Mouse (Mus musculus): ENCODE results near the gene Pard3.

Gene Pard3

DNA sequence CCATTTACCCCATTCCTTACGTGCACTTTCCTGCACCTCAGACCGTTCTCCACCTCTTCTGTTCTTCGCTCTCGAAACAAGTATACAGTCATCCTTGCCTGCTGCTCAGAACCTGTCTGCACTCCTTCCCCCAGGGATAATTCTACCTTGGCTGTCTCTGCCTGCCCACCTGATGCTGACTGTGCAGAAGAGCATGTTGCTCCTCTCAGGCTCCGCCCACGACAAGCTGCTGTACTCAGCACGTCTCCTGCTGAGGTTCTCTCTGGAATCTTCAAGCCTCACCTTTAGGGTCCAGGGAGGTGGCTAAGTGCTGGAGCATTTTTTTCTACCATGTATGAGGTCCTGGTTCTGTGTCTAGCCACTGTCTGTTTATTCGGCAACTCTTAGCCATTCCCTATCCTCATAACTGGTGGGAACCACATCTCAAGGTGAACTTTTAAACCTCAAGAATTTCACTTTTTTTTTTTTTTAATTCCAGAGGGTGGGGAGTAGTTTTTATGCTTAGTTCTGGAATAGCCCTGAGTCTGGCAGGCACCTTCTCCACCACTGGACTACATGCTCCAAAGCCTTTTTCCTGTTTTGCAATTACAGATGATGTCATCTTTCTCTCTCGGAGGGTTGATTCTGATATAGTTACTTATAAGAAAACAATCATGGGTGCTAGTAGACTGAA is 376.6 kb downstream of the Pard3 start:
- no peak for DNase-seq

DNA sequence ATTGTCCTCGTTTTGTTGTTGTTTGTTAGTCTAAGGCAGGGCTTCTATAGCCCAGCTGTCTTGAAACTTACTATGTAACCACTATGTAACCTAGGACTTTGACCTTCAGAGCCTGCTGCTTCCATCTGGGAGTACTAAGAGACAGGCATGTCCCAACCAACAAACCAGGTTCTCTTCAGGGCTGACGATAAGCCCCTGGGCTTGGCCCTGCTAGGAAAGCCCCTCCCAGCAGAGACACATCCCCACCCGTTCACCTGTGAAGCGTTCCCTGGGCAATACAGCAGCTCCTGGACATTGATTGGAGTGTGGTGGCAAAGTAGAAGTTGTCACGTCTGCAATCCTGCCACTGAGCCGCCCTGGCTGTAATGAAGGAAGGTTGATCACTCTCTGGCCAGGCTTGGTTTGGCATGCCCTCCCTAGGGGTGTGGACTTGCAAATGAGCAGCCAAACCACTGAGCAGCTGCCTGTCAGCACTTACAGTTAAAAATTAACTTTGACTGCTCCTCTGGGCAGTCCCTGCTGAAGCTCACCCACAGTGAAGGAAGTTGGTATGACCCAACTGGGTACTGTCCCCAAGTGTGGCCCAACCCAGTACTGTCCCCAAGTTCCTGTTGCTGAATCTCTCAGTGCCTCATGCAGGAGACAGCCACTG is 377.3 kb downstream of the Pard3 start:
- DNase-seq, result peak; percentile 46

DNA sequence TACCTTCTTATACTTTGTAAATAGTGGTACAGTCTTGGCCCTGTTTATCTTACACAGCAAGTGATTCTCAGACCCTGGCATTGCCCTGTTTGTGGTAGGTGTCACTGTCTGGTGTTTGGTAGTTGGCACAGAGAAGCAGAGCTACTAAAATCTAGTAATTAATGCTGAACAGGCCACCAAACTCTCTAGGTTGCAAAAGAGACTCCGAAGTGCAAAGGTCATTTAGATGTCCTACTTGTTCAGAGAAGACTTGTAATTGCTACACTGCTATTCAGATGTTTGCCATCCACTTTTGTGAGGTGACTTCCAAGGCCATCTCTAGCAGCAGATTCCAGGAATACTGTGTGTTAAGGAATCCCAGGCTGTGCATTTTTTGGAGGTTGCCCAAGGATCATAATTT is 383.7 kb downstream of the Pard3 start:
- DNase-seq, result no peak

DNA sequence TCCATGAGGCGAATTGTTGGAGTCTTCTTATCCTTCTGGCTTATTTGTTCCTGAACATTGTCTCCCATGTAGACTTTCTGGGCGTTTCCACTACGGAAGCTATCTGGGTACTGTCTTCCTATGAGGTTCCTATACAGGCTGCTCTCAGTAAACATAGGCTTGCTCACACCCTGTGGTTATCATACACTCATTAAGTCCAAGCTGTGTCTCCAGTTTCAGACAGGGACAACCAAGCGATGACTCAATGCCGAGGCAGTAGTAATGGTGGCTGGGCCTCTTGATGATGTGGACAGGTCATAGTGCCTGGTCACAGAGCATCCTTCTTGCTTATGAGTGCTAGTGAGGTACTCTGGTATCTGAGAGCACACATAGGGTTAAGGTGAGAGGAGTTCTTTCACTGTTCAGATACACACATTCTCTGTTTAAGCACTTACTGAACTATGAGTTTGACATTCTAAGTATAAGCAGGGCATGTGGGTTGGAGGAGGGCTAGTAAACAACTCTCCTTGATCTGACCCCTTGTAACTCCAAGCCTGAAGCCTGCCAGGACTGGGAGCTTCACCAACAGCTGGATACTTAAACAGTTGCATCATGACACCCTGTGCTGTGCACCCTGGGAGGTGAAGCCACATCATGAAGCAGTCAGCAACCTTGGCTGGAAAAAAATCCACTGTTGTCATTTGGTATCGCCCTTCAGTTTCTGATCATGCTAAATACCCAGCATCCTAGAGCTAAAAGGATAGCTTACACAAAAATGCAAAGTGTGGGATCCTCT is 385.6 kb downstream of the Pard3 start:
- DNase-seq, result no peak

DNA sequence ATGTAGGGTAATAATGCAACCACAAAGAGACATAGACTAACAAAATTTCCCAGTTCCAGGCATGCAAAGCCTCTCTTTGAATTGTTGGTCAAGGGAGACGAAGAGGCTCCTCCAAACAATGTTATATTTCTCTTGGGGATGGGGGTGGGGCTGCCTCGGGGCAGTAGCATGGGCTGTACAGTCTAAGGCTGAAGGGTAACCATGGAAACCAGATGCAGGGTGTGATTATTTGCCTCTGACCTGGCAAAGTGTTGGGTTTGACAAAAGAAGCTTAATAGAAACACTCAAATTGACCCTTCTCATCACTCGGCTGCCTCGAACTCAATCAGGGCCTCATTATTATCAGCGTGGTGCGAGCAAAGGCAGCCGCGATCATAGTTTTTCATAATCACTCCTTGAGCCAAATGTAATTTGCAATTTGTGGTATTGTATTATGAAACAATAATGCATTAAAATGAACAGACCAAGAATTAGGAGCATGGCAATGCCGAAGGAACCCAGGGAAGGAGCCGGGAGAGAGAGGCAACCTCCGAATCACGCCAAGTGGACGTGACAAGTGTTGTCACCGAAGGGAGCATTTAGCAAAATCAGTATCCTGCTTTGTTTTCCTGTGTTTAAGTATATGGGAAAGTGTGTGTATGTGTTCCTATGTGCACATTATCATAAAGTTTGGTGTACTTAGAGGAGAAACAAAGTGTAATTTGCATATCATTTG is 387.4 kb downstream of the Pard3 start:
- DNase-seq, result no peak

DNA sequence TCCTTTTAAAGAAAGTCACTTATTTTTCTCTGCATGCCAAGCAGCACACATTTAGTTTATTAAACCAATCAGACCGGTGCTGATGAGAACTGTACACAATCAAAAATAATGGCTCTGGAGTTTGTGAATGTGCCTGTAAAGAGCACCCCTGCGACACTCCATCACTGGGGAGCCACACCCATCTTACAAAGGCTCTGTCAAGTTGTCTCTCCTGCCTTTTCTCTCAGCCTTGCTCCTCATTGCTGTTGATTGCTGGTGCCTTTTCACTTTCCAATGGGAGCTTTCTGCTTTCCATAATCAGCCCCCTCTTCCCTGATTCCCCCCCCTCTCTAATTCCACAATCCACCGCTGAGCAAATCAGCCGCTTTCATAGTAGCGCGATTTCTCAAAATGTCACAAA is 388.7 kb downstream of the Pard3 start:
- DNase-seq, result no peak

DNA sequence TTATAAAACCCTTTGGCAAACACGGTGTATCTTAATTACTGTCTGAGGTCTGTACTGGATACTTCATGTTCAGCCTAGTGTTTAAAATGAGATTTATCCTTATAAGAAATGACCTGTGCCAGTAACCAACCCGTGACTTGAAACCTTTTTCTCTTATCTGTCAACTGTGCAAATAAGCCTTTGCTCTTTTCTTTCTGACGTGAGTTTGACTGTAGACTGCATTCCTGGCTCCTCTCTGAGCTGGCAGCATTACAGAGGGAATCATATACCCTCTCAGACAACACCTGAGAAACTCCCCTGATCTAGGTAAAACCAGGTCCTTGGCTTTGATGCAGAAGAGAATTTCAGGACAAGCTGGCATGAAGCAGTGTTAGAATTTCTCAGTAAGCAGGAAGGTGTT is 394.2 kb downstream of the Pard3 start:
- no peak for DNase-seq

DNA sequence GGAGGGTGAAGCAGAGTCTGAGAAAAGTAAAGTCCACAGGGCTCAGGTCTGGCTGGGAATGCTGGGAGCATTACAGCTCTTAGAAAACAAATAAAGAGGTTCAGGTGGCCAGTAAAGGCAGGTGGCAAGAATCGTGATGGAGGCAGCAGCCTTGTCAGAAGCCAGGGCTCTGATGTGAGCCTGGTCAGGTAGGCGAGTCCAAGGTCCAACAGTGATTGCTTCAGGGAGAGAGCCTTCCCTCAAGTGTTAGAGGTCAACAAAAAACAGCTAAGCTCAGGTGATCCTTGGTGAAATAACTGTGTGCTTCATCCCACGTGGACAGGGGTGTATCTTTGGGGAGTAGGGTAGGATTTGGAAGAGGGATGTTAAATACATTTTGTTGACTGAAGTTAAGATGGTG is 397.5 kb downstream of the Pard3 start:
- DNase-seq, result no peak

DNA sequence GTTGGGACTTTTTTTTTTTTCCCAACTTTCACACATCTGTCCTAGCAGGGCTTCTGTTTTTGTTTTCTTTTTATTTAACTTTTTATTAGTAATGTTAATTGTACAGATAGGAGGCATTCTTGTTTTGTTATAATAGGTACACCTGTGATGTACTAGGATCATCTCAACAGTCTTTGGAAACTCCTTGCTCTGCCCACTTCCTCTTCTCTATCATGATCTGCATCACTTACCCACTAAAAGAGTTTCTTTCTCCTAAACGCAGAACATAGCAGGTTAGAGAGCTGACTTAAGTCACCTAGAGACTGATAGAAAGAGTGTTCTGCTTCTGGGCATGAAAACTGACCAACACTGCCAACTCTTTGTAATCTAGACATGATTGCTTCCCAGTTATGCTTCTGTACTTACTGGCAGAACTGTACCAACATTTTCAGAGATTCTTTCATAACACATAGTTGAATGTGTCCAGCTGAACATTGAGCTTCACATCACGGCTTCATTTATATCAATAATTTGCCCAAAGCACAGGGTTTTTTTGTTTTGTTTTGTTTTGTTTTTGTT is 398.8 kb downstream of the Pard3 start:
- no peak for DNase-seq

DNA sequence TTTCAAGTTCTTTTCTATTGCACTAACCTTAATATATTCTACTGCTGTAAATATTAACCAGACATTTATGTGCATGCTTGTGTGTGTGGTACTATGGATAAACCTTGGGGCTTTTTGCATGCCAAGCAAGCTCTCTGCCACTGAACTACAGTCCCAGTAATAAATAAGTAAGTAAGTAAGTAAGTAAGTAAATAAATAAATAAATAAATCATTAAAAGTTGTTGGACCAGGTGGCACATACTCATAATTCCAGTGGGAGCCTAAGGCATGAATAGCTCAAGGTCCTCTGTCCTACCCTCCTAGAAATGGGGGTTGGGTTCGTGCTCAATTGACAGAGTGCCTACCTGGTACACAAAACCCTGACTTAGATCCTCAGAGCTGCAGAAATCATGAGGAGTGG is 400.6 kb downstream of the Pard3 start:
- no peak for DNase-seq

DNA sequence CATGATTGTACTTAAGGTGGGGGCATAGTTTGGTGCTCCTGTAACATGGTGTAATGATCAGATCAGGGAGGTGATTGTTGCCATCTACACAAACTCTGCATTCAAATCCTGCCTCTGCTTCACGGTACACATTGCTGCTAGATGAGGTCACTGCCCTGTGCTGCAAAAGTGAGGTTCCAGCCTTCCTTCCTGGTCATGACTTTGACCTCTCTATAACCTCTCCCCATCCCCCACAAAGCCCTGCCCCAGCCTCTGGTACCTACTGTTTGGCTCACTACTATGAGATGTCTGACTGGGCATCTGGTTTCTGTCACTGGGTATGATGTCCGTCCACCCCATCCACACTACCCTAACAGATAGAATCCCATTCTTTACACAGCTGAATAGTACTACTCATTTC is 408.5 kb downstream of the Pard3 start:
- no peak for DNase-seq

DNA sequence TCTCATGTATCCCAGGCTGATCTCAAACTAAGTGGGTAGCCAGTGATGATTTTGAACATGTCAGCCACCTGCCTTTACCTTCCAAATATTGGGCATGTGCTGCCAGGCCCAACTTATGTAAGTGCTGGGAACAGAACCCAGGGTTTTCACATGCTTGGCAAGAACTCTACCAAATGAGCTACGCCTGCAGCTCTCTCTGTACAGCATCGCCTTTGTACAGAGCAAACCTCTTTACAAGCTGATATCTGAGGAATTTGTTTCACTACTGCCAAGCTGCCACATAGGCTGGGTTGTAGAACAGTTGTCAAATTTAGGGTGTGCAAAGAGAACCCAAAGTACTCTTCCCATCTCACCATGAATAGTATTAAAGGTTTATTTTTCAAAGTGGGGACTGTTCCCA is 416.3 kb downstream of the Pard3 start:
- DNase-seq, result no peak

DNA sequence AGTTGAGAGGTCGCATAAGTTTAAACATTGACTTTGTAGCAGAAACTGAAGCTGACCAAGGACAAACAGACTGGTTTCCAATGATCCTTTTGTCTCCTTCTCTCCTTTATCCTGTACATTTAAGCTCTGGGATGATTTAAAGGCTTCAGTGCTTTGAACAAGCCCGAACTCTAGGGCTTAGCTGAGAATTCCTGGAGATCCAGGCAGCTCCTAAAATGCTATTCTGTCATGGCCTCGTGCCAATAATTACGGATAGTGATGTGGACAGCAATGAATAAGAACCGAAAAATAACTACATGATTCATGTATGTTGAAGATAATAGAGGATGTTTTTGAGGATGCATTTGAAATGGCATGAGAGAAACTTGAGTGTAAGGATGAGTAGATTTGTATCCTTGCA is 421.9 kb downstream of the Pard3 start:
- DNase-seq, result no peak

DNA sequence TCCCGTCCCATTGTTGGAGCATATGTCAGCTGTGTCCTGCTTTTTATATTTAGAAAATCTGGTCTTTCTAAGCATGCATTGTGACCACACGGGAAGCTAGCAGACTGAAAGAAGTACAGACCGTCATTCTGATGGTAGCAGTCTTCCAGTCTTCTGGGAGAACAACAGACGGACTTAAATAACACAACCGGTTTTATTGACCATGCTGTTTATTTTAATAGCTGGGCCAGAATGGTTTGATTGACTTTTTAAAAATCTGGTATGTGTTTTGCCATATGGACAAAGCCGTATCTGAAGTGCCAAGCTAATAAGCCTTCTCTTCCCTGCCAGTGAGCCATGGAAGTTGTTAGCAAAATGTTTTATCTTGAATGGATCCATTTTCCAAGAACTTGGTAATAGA is 428.3 kb downstream of the Pard3 start:
- no peak for DNase-seq

DNA sequence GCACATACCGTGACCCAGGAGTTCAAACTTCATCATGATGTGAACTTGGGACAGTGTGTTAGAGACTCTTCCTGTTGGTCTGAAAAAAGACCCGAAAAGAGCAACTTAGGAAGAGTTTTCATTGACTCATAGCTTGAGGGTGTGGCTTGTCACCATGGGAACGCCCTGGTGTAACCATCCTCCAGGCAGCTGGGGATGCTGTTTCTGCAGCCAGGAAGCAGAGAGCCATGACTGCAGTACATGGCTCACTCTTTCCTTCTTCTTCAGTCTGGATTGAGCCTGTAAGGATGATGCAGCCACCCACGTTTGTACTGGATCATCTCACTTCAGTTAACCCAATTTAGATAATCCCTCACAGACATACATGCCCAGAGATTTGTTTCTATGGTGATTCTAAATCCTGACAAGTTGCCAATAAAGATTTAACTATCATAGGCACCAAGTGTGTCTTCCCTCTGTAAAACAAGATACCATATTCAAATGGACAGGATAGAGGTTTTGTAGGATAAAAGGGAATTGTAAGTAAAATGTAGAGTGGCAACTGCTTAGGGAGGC is 431.6 kb downstream of the Pard3 start:
- no peak for DNase-seq

DNA sequence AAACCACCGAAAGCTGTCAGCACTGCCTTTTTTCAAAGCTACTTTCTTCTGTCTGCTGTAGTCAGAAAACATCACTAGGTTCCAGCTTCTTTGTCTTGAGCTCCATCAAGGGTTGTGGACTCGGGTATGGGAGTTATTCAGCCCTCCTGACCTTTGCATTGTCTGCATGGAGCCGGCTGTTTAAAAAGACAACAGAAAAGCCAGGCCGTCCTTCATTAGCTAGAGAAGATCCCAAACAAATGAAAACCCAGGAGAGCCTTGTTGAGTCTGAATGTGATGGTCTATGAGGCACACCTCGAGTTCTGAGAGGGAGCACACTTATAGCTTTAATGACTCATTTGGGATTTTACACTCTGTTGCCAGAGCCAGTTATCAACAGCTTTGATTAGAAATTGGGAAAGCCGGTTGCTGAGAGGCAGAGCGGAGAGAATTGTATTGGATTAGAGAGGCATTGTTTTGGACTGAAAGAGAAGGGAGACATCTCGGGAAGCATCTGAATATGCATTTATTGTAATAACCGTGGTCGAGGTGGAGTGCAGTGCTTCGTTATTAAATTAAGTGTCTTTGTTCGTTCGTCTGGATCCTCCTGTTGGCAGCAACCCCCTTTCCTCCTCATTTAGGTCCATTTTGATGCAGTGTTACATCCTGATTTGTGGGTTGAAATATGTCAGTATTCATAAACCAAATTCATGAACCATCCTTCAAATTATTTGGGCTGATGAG is 435.5 kb downstream of the Pard3 start:
- DNase-seq, result no peak

DNA sequence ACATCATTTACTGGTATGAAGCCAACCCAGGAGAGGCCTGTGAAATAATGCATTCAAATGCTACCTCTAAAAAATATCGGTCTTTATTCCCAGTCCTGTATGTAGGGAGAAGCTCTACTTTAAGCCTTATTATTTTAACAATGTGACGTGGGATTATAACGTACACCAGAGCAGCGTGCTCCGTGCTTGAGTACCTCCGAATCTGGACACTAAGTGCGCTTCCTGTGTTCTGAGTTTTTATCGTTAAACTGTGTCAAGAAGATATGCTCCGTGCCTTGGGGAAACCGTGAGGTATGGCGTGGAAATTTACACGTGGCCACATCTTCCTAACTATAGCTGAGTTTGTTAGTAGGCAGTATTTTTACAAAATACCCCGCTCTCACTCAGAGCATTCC is 436.0 kb downstream of the Pard3 start:
- no peak for DNase-seq

DNA sequence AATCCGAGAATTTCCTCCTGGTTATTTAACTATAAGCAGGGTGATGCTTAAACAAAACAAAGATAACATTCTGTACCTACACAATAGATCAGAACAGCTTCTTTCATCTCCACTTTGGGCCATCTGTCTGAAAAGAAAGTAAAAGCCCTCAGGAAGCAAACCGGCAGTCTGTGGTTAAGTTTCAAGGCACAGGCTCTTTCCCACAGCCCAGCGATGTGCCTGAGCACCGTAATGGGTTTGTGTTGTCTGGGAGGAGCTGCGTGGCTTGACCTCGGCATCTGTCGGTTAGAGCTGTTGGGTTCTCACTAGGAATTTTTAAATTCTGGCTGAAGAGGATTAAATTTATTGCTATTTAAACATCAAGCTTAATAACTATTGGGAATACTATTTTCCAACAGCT is 436.5 kb downstream of the Pard3 start:
- DNase-seq, result no peak

DNA sequence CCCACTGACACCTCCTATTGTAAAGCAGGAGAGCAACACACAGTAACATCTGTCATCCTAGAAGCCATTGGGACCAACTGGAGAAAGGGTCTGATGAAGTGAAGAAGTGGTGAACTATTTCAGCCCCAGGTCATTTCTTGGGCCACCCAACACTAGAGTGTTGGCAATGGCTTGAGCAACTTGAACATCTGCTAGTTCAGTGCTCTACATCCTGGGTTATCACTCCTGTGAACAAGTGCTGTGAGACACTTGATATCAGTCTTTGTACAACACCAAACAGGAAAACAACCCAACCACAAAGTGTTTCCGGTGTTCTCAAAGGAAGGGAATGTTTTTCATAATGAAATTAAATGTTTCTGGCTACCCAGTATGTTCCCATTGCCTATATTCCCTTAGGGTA is 438.1 kb downstream of the Pard3 start:
- no peak for DNase-seq

DNA sequence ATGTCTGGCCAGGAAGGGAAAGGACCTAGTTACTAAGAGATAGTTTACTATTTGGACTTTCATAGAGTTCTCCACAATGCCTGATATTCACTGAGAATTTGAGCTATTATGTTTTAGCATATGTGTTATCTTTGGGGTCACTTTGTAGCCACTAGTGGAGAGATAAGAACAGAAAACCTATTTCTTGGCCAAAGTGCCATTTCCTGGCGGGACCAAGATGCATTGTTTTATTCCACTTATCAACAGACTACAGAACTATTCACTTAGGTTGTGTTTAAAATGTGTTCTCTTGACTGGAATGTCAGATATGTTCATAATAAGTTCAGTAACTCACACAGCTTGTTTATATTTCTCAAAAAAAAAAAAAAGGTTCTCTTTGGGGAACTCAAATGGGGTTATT is 441.6 kb downstream of the Pard3 start:
- DNase-seq, result no peak

DNA sequence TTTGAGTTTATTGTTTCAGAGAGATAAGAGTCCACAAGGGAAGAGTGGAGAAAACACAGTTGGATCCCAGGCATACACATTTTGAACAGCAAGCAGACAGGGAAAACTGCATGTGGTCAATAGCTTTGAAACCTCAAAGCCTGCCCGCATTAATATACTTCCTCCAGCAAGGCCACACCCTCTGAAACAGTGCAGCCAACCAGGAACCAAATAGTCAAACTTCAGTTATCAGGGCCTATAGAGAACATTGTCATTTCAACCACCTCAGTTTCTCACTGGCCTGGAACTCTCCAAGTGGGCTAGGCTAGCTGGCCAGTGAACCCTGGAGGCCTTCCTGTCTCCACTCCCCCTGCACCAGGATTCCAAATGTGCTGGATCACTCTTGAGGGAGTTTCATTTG is 442.6 kb downstream of the Pard3 start:
- no peak for DNase-seq

DNA sequence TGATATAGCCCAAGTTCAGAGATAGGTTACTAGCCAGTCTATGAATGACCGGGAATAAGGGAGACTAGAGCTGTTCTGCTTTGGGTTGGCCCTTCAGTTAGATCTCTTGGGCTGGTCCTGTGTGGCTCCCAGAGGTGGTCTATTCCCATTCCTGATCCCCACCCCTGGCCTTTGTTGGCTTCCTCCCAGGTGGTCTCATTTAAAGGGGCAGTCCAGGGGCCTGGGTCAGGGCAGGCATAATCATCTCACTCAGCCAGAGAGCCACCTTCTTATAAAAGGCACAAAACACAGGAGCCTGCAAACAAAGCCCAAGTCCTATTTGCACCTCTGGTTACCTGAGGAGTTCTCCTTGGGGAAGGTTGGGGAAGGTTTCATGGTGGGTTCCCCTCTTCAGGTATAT is 447.6 kb downstream of the Pard3 start:
- DNase-seq, result no peak
